8 mouse cellular contexts compared by ENCODE assay signal in the genomic region with DNA sequence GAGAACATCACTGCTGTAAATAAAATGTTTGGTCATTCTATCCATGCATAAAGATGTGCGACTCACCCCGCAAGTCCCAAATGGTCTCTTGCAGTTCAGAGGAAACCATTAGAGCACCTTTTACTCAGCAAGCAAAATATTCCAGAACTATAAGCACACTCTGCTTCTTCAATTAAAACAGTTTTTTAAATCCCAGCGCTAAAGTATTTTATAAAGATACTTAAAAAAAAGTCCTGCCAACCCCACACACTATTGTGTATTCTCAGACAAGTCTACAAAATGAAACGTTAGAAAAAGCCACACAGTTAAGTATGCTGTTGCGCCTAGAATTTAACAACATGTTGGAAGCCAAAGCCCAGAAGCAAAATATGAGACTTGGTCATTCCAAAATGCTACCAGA. TPM values are rescaled to one million over a fixed set of nuclear protein-coding genes. Genes with fewer than 3 reads are reported as not detected.
DNase-seq lines count a peak whose midpoint lies in the region; ATAC-seq and TF ChIP-seq lines count a peak whose summit lies in the region.

No protein-coding gene starts in this region.

- peak overlapping the region; percentile 73; the same call in 1 of the 2 replicates for H3K4me3 ChIP-seq in gastrocnemius, adult 2 months
- H3K4me3 ChIP-seq in lung, embryonic 14.5 days (ENCODE audit: low read depth, low read length): peak overlapping the region; percentile 49
- peak overlapping the region; percentile 59 for H3K4me3 ChIP-seq in hindbrain, embryonic 10.5 days
- H3K4me3 ChIP-seq in midbrain, postnatal 0 days (ENCODE audit: low read depth, low read length): peak overlapping the region; percentile 58

- no peaks in the 10 kb centered on the region for H3K36me3 ChIP-seq in lung, embryonic 14.5 days (ENCODE audit: insufficient read depth)
- H3K36me3 ChIP-seq in hindbrain, embryonic 10.5 days: no peaks in the 10 kb centered on the region
- H3K36me3 ChIP-seq in midbrain, postnatal 0 days (ENCODE audit: insufficient read depth, low read length): no peaks in the 10 kb centered on the region

- no peak for TF ChIP-seq CTCF in gastrocnemius, adult 2 months (IDR thresholded peaks at IDR 0.05)
- no peak for TF ChIP-seq CTCF in lung, embryonic 14.5 days (IDR thresholded peaks at IDR 0.05; ENCODE audit: low read depth)
- TF ChIP-seq CTCF in midbrain, postnatal 0 days (IDR thresholded peaks at IDR 0.05): no peak

- ATAC-seq in lung, embryonic 14.5 days (ENCODE audit: insufficient read depth): no peak
- ATAC-seq in midbrain, postnatal 0 days (ENCODE audit: low FRiP score): no peak
- ATAC-seq in frontal cortex, adult (ENCODE audit: low TSS enrichment): no peak

- intact Hi-C loops in gastrocnemius, adult 2 months (cut with DNase I): no loop called here

- no peaks in the 10 kb centered on the region; the same call in 1 of the 2 replicates for H3K9me3 ChIP-seq in lung, embryonic 14.5 days (ENCODE audit: low read depth, low read length)
- H3K9me3 ChIP-seq in hindbrain, embryonic 10.5 days: peaks cover 14% of the 10 kb centered on the region; the same call in 1 of the 2 replicates
- no peaks in the 10 kb centered on the region for H3K9me3 ChIP-seq in midbrain, postnatal 0 days (ENCODE audit: low read length)

- 50% methylated on average over 5 of the region's 5 CpGs for WGBS in lung, embryonic 14.5 days
- WGBS in hindbrain, embryonic 10.5 days: 60% methylated on average over 5 of the region's 5 CpGs
- 42% methylated on average over 5 of the region's 5 CpGs for WGBS in midbrain, postnatal 0 days

- H3K27me3 ChIP-seq in lung, embryonic 14.5 days (ENCODE audit: insufficient read depth, low read length): 0 out of 2 replicates have a peak, but pooled peaks cover 9% of the 10 kb centered on the region
- peaks cover 97% of the 10 kb centered on the region for H3K27me3 ChIP-seq in hindbrain, embryonic 10.5 days (ENCODE audit: insufficient read depth, poor library complexity, severe bottlenecking)
- H3K27me3 ChIP-seq in midbrain, postnatal 0 days (ENCODE audit: insufficient read depth, low read length): no peaks in the 10 kb centered on the region

- no peak for DNase-seq in gastrocnemius, adult 2 months
- no peak for DNase-seq in gastrocnemius, adult 8-10 months (ENCODE audit: low spot score in 2 of 2)
- peak; percentile 3 for DNase-seq in lung, embryonic 14.5 days
- no peak for DNase-seq in lung, postnatal 4 days
- no peak for DNase-seq in hindbrain, embryonic 10.5 days (ENCODE audit: low spot score)
- no peak for DNase-seq in midbrain, postnatal 0 days (ENCODE audit: low spot score)
- no peak for DNase-seq in frontal cortex, adult 2 months (ENCODE audit: extremely low spot score in 1 of 2, low spot score in 1 of 2)

- H3K4me1 ChIP-seq in lung, embryonic 14.5 days (ENCODE audit: insufficient read depth): no peaks in the 10 kb centered on the region
- H3K4me1 ChIP-seq in hindbrain, embryonic 10.5 days (replicated peaks): peaks cover 8% of the 10 kb centered on the region; the same call in 1 of the 2 replicates
- H3K4me1 ChIP-seq in midbrain, postnatal 0 days (ENCODE audit: insufficient read depth, low read length): no peaks in the 10 kb centered on the region

- H3K27ac ChIP-seq in gastrocnemius, adult 2 months: no peak overlapping the region
- no peak overlapping the region for H3K27ac ChIP-seq in lung, embryonic 14.5 days (ENCODE audit: low read depth)
- no peak overlapping the region for H3K27ac ChIP-seq in hindbrain, embryonic 10.5 days
- no peak overlapping the region for H3K27ac ChIP-seq in midbrain, postnatal 0 days (ENCODE audit: low read depth, low read length)

- H3K4me2 ChIP-seq in lung, embryonic 14.5 days: peak overlapping the region; percentile 65
- H3K4me2 ChIP-seq in midbrain, postnatal 0 days (ENCODE audit: low read depth, low read length, poor library complexity, severe bottlenecking): peak overlapping the region; percentile 48

- H3K9ac ChIP-seq in lung, embryonic 14.5 days: no peak overlapping the region
- H3K9ac ChIP-seq in midbrain, postnatal 0 days (replicated peaks; ENCODE audit: low read length, poor library complexity, severe bottlenecking): 0 out of 2 replicates have a peak overlapping the region, but pooled peaks have one; percentile 81

RNA-seq across cellular contexts. Expression of a gene that starts 1.9 kb away (rescaled TPM):
- under 1 TPM; 0.03 to 0.08 TPM for total RNA-seq in gastrocnemius, adult 2 months (2021)
- total RNA-seq in gastrocnemius, adult 8-10 months (2022): under 1 TPM in 2 of 4 experiments, not detected in 2; 0.02 to 0.07 TPM
- polyA plus RNA-seq in lung, embryonic 14.5 days (2014; fragmentation: Nextera tagmentation; extraction: Ambion mirVana): 7.8 and 8.0 TPM in 2 replicates
- polyA plus RNA-seq in hindbrain, embryonic 10.5 days (2016; fragmentation: Nextera tagmentation; extraction: Ambion mirVana): 0.81 and 1.1 TPM in 2 replicates
- 64.1 and 79.5 TPM in 2 replicates for total RNA-seq in midbrain, postnatal 0 days (2014; rRNA removed)
- polyA plus RNA-seq in midbrain, postnatal 0 days (2015; fragmentation: Nextera tagmentation; extraction: Ambion mirVana): 19.6 and 26.7 TPM in 2 replicates
- polyA plus RNA-seq in frontal cortex, adult 2 months (2012; rRNA removed): 5.5 and 6.3 TPM in 2 replicates
